Mouse (Mus musculus) layer of hippocampus, postnatal 25 days (tissue): ENCODE measurements at regions not wholly inside any gene's neighbourhood (a gene's known extent, or its start where the extent isn't known, plus 50 kb on each side); places are given as distances from the start of the nearest gene placed in this dataset.

Source experiments
- DNase-seq, 2 experiments: peaks; one replicate each; pipeline ENCODE4 v3.0.0; 2022; ENCODE audit warnings: mixed read lengths in 2 of 2, low spot score in 1 of 2; ENCODE audit errors: extremely low spot score in 1 of 2

GRCm38 (mm10) chr14:18127385-18127784, 111.5 kb downstream of the Nr1d2 start:
- DNase-seq: no peak

- peak in 1 of 2 experiments; percentile 17 for DNase-seq
These were observed 131.8 kb downstream of the Nr1d2 start for GRCm38 (mm10) chr14:18106901-18107789.

- DNase-seq: no peak
These were observed 133.3 kb downstream of the Nr1d2 start for GRCm38 (mm10) chr14:18105606-18106005.

- no peak for DNase-seq
These were observed 138.7 kb downstream of the Nr1d2 start for GRCm38 (mm10) chr14:18100195-18100594.
